Mouse (Mus musculus) heart, adult 10 weeks (tissue): ENCODE measurements around the gene Zzef1. TPM values are rescaled to one million over a fixed set of nuclear protein-coding genes. Genes with fewer than 3 reads are reported as not detected.

Source experiments
- polyA plus RNA-seq: library from polyadenylated mRNA; stranded (reverse); fragments of 350-450 nt; fragmentation: Illumina TruSeq; extraction: RNeasy Lipid Tissue Mini Kit (QIAGEN cat#74804); gene quantifications from one replicate; pipeline ENCODE4 v1.2.3, GENCODE M21; 2014; ENCODE audit warnings: low read depth, low replicate concordance

Zzef1 gene
- 14.5 TPM for polyA plus RNA-seq

GRCm38 (mm10) chr11:72795455-72796295 lies at the start of gene Zzef1, which contains the start of gene Cyb5d2:
Gene Zzef1 (plus strand): TSS chr11:72796226.
Gene Cyb5d2 (minus strand): TSS chr11:72796142.

DNA sequence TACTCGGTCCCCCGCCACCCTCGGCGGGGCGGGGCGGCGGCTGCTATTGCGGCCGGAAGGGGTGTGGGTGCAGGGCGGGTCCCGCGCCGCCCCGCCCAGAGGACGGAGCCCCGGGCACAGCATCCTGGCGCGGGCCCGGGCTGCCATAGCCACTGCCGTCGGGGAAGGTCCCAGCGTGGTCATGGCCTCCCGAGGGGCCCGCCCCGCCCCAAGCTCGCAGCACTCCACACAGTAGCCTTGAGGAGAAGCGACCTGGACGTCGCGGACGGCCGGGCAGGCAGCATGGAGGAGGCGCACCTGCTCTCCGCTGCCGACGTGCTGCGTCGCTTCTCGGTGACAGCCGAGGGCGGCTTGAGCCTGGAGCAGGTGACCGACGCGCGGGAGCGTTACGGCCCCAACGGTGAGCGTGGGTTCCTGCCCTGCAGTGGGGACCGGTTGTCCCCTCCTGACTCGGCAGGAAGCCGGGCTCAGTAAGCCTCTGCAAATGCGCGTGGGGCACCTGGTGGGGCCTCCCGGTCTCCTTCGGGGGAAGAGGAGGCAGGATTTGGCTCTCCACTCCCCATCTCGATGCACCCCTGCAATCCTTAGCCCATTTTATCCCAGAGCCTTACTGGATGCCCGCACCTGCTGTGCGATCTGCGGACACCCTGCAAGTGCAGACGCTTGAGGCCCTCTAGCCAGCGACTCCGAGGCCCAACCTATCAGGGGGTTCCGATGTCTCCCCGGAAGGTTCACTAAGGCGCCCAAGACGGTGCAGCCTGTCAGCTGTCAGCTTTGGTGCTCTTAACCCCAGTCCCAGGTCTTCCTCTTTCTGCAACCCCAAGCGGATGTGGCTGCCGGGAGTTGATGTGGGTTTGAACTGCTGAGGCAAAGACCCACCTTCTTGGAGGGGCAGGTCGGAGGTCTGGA lies 165.3 kb downstream of the Zzef1 start, which contains the start of gene Atp2a3:
Gene Atp2a3, plus strand, starts transcription at position 98 of the 909 bp plus-strand sequence.

Other genes with a start within 250 kb of the Zzef1 start
- 0.21 TPM for gene Spns3, start 245.7 kb upstream of the Zzef1 start, polyA plus RNA-seq
- gene Ube2g1, start 188.9 kb upstream of the Zzef1 start, polyA plus RNA-seq: 46.8 TPM
- gene Ankfy1, start 106.2 kb upstream of the Zzef1 start, polyA plus RNA-seq: 12.6 TPM
- 21.7 TPM for gene Cyb5d2, start 84 bp upstream of the Zzef1 start, polyA plus RNA-seq
- 9.7 TPM for gene Atp2a3, start 164.9 kb downstream of the Zzef1 start, polyA plus RNA-seq
- 0.26 TPM for gene P2rx1, start 202.9 kb downstream of the Zzef1 start, polyA plus RNA-seq
- 1.5 TPM for gene Camkk1, start 222.8 kb downstream of the Zzef1 start, polyA plus RNA-seq